Mouse (Mus musculus) cerebellum, adult 2 months (tissue): Measurements from ENCODE around the gene Hip1. TPM values are rescaled to one million over a fixed set of nuclear protein-coding genes. Genes with fewer than 3 reads are reported as not detected.

Experiments
- DNase-seq, 2 experiments: peaks; one replicate each; pipeline ENCODE4 v3.0.0; 2021
- H3K27ac ChIP-seq: fragments of 200-500 bp; 2 replicates; pipeline ENCODE4 v1.5.1; 2012; ENCODE audit warnings: low read length, control low read depth, inconsistent platforms; ENCODE audit not compliant: insufficient read depth
- H3K27me3 ChIP-seq: fragments of 200-500 bp; 2 replicates; pipeline ENCODE4 v1.6.1; 2012; ENCODE audit warnings: inconsistent platforms, mild to moderate bottlenecking, low read length, moderate library complexity; ENCODE audit not compliant: control insufficient read depth, insufficient read depth
- H3K4me1 ChIP-seq: fragments of 200-500 bp; 2 replicates; pipeline ENCODE4 v1.6.1; 2011; ENCODE audit warnings: low read length; ENCODE audit not compliant: control insufficient read depth, insufficient read depth
- H3K4me3 ChIP-seq: fragments of 200-500 bp; replicated peaks from 2 replicates; pipeline ENCODE3; 2011; ENCODE audit warnings: mild to moderate bottlenecking, low read depth, low read length, control low read depth; ENCODE audit not compliant: insufficient read depth
- CTCF ChIP-seq: fragments of 200-500 bp; IDR thresholded peaks from 2 replicates; pipeline ENCODE4 v1.5.1; 2011; ENCODE audit warnings: low read depth, mild to moderate bottlenecking, control low read depth, low read length, moderate library complexity, borderline replicate concordance; ENCODE audit not compliant: insufficient read depth
- POLR2A ChIP-seq: fragments of 200-500 bp; IDR thresholded peaks from 2 replicates; pipeline ENCODE4 v1.6.1; 2011; ENCODE audit warnings: low read length, control low read depth, borderline replicate concordance; ENCODE audit not compliant: insufficient read depth
- WGBS: fragments of 180-500 bp; shearing (Covaris S2); methylation state at CpG from one replicate; pipeline ENCODE4 v1.1.7; 2018; 5-methylcytosine and 5-hydroxymethylcytosine counted together
- polyA plus RNA-seq: library from polyadenylated mRNA; depleted of rRNA; stranded (reverse); fragments of >200 nt; gene quantifications from 2 replicates; pipeline ENCODE4 v1.2.3, GENCODE M21; 2012

The Hip1 gene
- polyA plus RNA-seq, 1 experiment = 32.3 TPM

- H3K27me3 ChIP-seq = no peaks in the 10 kb centered on the region
- TF ChIP-seq CTCF (no peak), POLR2A (no peak)
- no peak overlapping the region for H3K4me3 ChIP-seq
- no peaks in the 10 kb centered on the region for H3K4me1 ChIP-seq
- H3K27ac ChIP-seq = no peak overlapping the region
- WGBS = 58% methylated on average over 7 of the region's 7 CpGs
- DNase-seq = no peak
These were observed 102.5 kb downstream of the Hip1 start for GRCm38 (mm10) chr5:135442430-135442829.

GRCm38 (mm10) chr5:135435039-135435438, 109.9 kb downstream of the Hip1 start:
- WGBS = 96% methylated on average over 10 of the region's 10 CpGs
- Histone ChIP-seq H3K27ac (no peak overlapping the region), H3K4me3 (no peak overlapping the region), H3K4me1 (no peaks in the 10 kb centered on the region), H3K27me3 (no peaks in the 10 kb centered on the region)
- TF ChIP-seq CTCF (no peak), POLR2A (no peak)
- DNase-seq = no peak

GRCm38 (mm10) chr5:135433861-135434260, 111.1 kb downstream of the Hip1 start:
- 98% methylated on average over 4 of the region's 4 CpGs for WGBS
- TF ChIP-seq POLR2A = no peak
- TF ChIP-seq CTCF = 0 out of 2 replicates have a peak, but pooled peaks have one; percentile 11
- Histone ChIP-seq H3K27ac (no peak overlapping the region), H3K4me1 (no peaks in the 10 kb centered on the region), H3K4me3 (no peak overlapping the region), H3K27me3 (no peaks in the 10 kb centered on the region)
- DNase-seq = no peak

GRCm38 (mm10) chr5:135431111-135431510, 113.8 kb downstream of the Hip1 start:
- Histone ChIP-seq H3K27me3 (no peaks in the 10 kb centered on the region), H3K4me1 (no peaks in the 10 kb centered on the region), H3K27ac (no peak overlapping the region), H3K4me3 (no peak overlapping the region)
- DNase-seq = no peak
- WGBS = 10% methylated on average over 6 of the region's 6 CpGs
- TF ChIP-seq CTCF (no peak), POLR2A (no peak)

GRCm38 (mm10) chr5:135428786-135429185, 116.1 kb downstream of the Hip1 start:
- 72% methylated on average over 5 of the region's 5 CpGs for WGBS
- Histone ChIP-seq H3K27me3 (no peaks in the 10 kb centered on the region), H3K4me3 (no peak overlapping the region), H3K27ac (no peak overlapping the region), H3K4me1 (no peaks in the 10 kb centered on the region)
- TF ChIP-seq CTCF (peak; percentile 40; the same call in 1 of the 2 replicates), POLR2A (no peak)
- no peak for DNase-seq

- TF ChIP-seq POLR2A = no peak
- TF ChIP-seq CTCF = no peak
- 30% methylated on average over 9 of the region's 9 CpGs for WGBS
- Histone ChIP-seq H3K27ac (no peak overlapping the region), H3K27me3 (no peaks in the 10 kb centered on the region), H3K4me1 (no peaks in the 10 kb centered on the region), H3K4me3 (no peak overlapping the region)
- DNase-seq = no peak
These were observed 134.7 kb downstream of the Hip1 start for GRCm38 (mm10) chr5:135410266-135410665.

- no peak for DNase-seq
- no peak for TF ChIP-seq CTCF
- no peak for TF ChIP-seq POLR2A
- Histone ChIP-seq H3K4me3 (no peak overlapping the region), H3K27ac (no peak overlapping the region), H3K27me3 (no peaks in the 10 kb centered on the region), H3K4me1 (no peaks in the 10 kb centered on the region)
- WGBS = 79% methylated on average over 4 of the region's 4 CpGs
These were observed 136.8 kb downstream of the Hip1 start for GRCm38 (mm10) chr5:135408114-135408513.

- TF ChIP-seq POLR2A (no peak), CTCF (no peak)
- H3K4me1 ChIP-seq = no peaks in the 10 kb centered on the region
- no peak for DNase-seq
- no peak overlapping the region for H3K27ac ChIP-seq
- no peak overlapping the region for H3K4me3 ChIP-seq
- 85% methylated on average over 9 of the region's 9 CpGs for whole genome bisulfite sequencing
- H3K27me3 ChIP-seq = no peaks in the 10 kb centered on the region
These were observed 139.5 kb downstream of the Hip1 start for GRCm38 (mm10) chr5:135405437-135405836.

- 40% methylated on average over 20 of the region's 20 CpGs for WGBS
- no peak overlapping the region for H3K4me3 ChIP-seq
These were observed 140.3 kb downstream of the Hip1 start for GRCm38 (mm10) chr5:135404623-135405022.

More at GRCm38 (mm10) chr5:135404623-135405022, 140.3 kb downstream of the Hip1 start:
- Histone ChIP-seq H3K4me1 (no peaks in the 10 kb centered on the region), H3K27me3 (no peaks in the 10 kb centered on the region), H3K27ac (no peak overlapping the region)
- TF ChIP-seq POLR2A (no peak), CTCF (no peak)
- DNase-seq = no peak
